Comparison of ENCODE assay signal across 21 mouse cellular contexts in the genomic region with DNA sequence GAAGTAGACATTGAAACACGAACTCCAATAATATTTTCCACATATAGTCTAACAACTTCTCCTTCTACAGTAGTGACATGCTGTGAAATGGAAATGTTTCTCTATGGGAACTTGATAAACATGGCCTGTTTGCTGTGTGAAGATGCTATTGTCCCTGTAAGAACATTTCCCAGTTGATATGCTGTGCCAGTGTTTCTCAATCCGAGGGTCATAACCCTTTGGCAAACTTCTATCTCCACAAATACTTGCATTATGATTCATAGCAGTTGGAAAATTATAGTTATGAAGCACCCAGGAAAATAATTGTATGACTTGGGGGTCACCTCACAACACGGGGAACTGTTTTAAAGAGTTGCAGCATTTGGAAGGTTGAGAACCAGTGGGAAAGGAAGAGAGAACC. TPM values are rescaled to one million over a fixed set of nuclear protein-coding genes. Genes with fewer than 3 reads are reported as not detected.
DNase-seq lines count a peak whose midpoint lies in the region.
"Had no signal": no experiment of that assay in that cellular context is flagged by ENCODE, and none has a peak within 500 bp of the region (broad histone marks: within the 10 kb centered on the region; RNA-seq: fewer than 3 reads in every experiment).

No protein-coding gene starts in this region.

- DNase-seq in adrenal gland, adult 2 months, result peak; percentile 17
- DNase-seq in adrenal gland, postnatal 4 days (ENCODE audit: low spot score in 2 of 2), result no peak
- peak; percentile 2 for DNase-seq in NIH3T3 (ENCODE audit: low read depth)
- no peak for DNase-seq in gastrocnemius, postnatal 25 days
- no peak for DNase-seq in neural tube, embryonic 10.5 days (ENCODE audit: extremely low spot score, low spot score)
- DNase-seq: adrenal gland, adult 8-10 months; adrenal gland, postnatal 14 days; cerebellum, adult 11 months; cerebellum, adult 18-20 months; cerebellum, adult 8-10 months; cerebellum, adult 9-11 months; cerebellum, postnatal 14 days; cerebellum, postnatal 36 days; embryo, embryonic 11 days had no signal

RNA-seq across cellular contexts. Expression of gene Htr1f, which starts 57.1 kb away (rescaled TPM):
- not detected for total RNA-seq in adrenal gland, adult 2 months (2021)
- polyA plus RNA-seq in adrenal gland, adult 2 months (2012; rRNA removed), result not detected in 2 replicates
- total RNA-seq in adrenal gland, postnatal 4 days (2021), result under 1 TPM in 1 of 2 experiments, not detected in 1; 0.14 TPM
- not detected for total RNA-seq in gastrocnemius, postnatal 25 days (2021)
- total RNA-seq: adrenal gland, adult 8-10 months; adrenal gland, postnatal 14 days; adrenal gland, postnatal 36 days; common myeloid progenitor, adult 5-6 weeks; ES-E14; MEL had no signal
- polyA plus RNA-seq: C2C12; erythroblast, embryonic 14.5 days; forebrain, embryonic 10.5 days had no signal

Comparison
In these comparisons a context has a peak if more than half of its experiments do, and no peak if none do; other contexts are left out.
1. DNase-seq: peak in adrenal gland, adult 2 months (single experiment) and NIH3T3 (single experiment); none in adrenal gland, postnatal 4 days (0 of 2), gastrocnemius, postnatal 25 days (single experiment) and neural tube, embryonic 10.5 days (single experiment).